Mouse (Mus musculus) stomach, embryonic 16.5 days (tissue): ENCODE data around the gene Pcnx3. TPM values are rescaled to one million over a fixed set of nuclear protein-coding genes. Genes with fewer than 3 reads are reported as not detected.
A peak's percentile ranks its signal among the peaks of the same experiment; 100 is the strongest.

Experiments used
- ATAC-seq: fragments of 200-750 bp; cut with Nextera tagmentation; 2 replicates; pipeline ENCODE4 v1.8.0; 2017; ENCODE audit warnings: moderate number of reproducible peaks, moderate TSS enrichment; ENCODE audit not compliant: insufficient read depth, low FRiP score
- H3K27ac ChIP-seq: fragments of 300-500 bp; sonication (generic); 2 replicates; pipeline ENCODE4 v1.5.1; 2014; ENCODE audit warnings: low read length
- H3K27me3 ChIP-seq: fragments of 300-500 bp; sonication (generic); 2 replicates; pipeline ENCODE4 v1.6.1; 2014; ENCODE audit warnings: low read length, control low read depth, mixed read lengths; ENCODE audit not compliant: control insufficient read depth, insufficient read depth
- H3K36me3 ChIP-seq: fragments of 300-500 bp; sonication (generic); 2 replicates; pipeline ENCODE4 v1.6.1; 2014; ENCODE audit warnings: low read length; ENCODE audit not compliant: control insufficient read depth, insufficient read depth
- H3K4me1 ChIP-seq: fragments of 300-500 bp; sonication (generic); 2 replicates; pipeline ENCODE4 v1.6.1; 2014; ENCODE audit warnings: low read length, control low read depth, mixed read lengths; ENCODE audit not compliant: control insufficient read depth, insufficient read depth
- H3K4me2 ChIP-seq: fragments of 300-500 bp; sonication (generic); 2 replicates; pipeline ENCODE4 v1.6.1; 2014; ENCODE audit warnings: low read depth, low read length, mixed read lengths
- H3K4me3 ChIP-seq: fragments of 300-500 bp; sonication (generic); replicated peaks from 2 replicates; pipeline ENCODE4 v1.5.1; 2014; ENCODE audit warnings: mild to moderate bottlenecking, low read length
- H3K9ac ChIP-seq: fragments of 300-500 bp; sonication (generic); 2 replicates; pipeline ENCODE4 v1.6.1; 2014; ENCODE audit warnings: low read length
- H3K9me3 ChIP-seq: fragments of 300-500 bp; sonication (generic); replicated peaks from 2 replicates; pipeline ENCODE4 v1.6.1; 2016; ENCODE audit warnings: low read length, control low read depth; ENCODE audit not compliant: control insufficient read depth
- WGBS: fragments of 180-500 bp; shearing (Covaris S2); extraction: QIAGEN DNeasy Blood & Tissue Kit; methylation state at CpG from one replicate; pipeline ENCODE4 v1.1.7; 2014; 5-methylcytosine and 5-hydroxymethylcytosine counted together
- polyA plus RNA-seq: library from polyadenylated mRNA; unstranded; fragments of >200 nt; fragmentation: Nextera tagmentation; extraction: Ambion mirVana; gene quantifications from 2 replicates; pipeline ENCODE4 v1.2.1, GENCODE M21; 2015

The Pcnx3 gene
- polyA plus RNA-seq, 1 experiment from 2014 or later = 17.4 TPM

DNA sequence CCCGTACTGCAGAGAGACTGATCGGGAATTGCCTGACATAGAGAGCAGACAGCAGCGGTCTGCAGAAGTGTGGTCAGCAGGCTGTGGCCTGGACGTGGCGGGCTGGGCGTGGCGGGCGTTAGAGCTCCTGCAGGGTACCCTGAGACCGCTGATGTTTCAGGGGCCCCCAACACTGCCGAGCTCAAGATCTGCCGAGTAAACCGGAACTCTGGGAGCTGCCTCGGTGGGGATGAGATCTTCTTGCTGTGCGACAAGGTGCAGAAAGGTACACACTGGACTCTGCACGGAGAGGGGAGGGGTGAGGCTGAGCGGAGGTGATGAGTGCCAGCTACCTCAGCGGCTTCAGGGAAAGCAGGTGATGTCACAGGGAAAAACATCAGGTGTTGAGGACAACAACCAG, 47.7 kb downstream of the Pcnx3 start:
- Histone ChIP-seq H3K36me3 (peaks cover 35% of the 10 kb centered on the region), H3K4me2 (no peak overlapping the region), H3K4me3 (no peak overlapping the region), H3K9ac (no peak overlapping the region), H3K27ac (no peak overlapping the region), H3K4me1 (peaks cover 22% of the 10 kb centered on the region), H3K9me3 (no peaks in the 10 kb centered on the region), H3K27me3 (no peaks in the 10 kb centered on the region)
- ATAC-seq = no peak
- WGBS = 85% methylated on average over 16 of the region's 17 CpGs

DNA sequence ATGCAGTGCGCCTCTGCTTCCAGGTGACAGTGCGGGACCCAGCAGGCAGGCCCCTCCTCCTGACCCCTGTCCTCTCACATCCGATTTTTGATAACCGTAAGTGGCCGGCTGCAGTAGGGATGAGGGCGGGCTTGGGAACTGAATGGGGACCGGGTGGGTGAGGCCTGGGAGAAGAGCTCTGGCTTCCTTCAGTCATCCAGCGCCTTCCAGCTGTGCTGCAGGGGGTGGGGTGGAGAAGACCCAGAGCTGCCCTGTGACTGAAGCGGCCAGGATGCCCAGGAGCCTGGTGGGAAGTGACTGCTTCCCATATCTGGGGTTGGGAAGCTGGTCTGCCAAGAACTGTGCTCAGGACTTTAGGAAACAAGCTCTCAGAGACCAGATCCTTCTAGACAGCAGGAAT, 48.4 kb downstream of the Pcnx3 start:
- peaks cover 22% of the 10 kb centered on the region for H3K4me1 ChIP-seq
- peaks cover 28% of the 10 kb centered on the region for H3K36me3 ChIP-seq
- peak overlapping the region; percentile 19; the same call in 1 of the 2 replicates for H3K9ac ChIP-seq
- no peak for ATAC-seq
- H3K4me3 ChIP-seq = no peak overlapping the region
- no peaks in the 10 kb centered on the region for H3K9me3 ChIP-seq
- no peak overlapping the region for H3K27ac ChIP-seq
- WGBS = 47% methylated on average over 9 of the region's 9 CpGs
- H3K27me3 ChIP-seq = no peaks in the 10 kb centered on the region
- no peak overlapping the region for H3K4me2 ChIP-seq

DNA sequence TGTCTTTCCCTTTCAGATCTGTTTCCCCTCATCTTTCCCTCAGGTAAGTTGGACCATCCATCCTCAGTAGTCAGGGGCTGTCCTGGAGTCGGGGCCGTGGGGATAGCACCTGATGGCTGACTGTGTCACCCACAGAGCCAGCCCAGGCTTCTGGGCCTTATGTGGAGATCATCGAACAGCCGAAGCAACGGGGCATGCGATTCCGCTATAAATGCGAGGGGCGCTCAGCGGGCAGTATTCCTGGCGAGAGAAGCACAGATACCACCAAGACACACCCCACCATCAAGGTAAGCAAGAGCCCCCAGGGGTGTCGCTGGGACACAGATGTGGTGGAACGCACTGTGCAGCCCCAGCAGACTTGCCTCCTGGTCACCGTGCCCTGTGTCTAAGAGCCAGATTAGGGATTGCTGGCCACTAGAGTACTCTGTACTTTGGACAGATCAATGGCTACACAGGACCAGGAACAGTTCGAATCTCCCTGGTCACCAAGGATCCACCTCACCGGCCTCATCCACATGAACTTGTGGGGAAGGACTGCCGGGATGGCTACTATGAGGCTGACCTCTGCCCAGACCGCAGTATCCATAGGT, 50.2 kb downstream of the Pcnx3 start:
- no peak for ATAC-seq
- Histone ChIP-seq H3K4me1 (peaks cover 22% of the 10 kb centered on the region), H3K4me3 (peak overlapping the region; percentile 87), H3K27me3 (no peaks in the 10 kb centered on the region), H3K9ac (peak overlapping the region; percentile 96), H3K27ac (peak overlapping the region; percentile 97; the same call in 1 of the 2 replicates), H3K4me2 (peak overlapping the region; percentile 97), H3K9me3 (no peaks in the 10 kb centered on the region), H3K36me3 (peaks cover 26% of the 10 kb centered on the region)
- WGBS = 89% methylated on average over 18 of the region's 18 CpGs

DNA sequence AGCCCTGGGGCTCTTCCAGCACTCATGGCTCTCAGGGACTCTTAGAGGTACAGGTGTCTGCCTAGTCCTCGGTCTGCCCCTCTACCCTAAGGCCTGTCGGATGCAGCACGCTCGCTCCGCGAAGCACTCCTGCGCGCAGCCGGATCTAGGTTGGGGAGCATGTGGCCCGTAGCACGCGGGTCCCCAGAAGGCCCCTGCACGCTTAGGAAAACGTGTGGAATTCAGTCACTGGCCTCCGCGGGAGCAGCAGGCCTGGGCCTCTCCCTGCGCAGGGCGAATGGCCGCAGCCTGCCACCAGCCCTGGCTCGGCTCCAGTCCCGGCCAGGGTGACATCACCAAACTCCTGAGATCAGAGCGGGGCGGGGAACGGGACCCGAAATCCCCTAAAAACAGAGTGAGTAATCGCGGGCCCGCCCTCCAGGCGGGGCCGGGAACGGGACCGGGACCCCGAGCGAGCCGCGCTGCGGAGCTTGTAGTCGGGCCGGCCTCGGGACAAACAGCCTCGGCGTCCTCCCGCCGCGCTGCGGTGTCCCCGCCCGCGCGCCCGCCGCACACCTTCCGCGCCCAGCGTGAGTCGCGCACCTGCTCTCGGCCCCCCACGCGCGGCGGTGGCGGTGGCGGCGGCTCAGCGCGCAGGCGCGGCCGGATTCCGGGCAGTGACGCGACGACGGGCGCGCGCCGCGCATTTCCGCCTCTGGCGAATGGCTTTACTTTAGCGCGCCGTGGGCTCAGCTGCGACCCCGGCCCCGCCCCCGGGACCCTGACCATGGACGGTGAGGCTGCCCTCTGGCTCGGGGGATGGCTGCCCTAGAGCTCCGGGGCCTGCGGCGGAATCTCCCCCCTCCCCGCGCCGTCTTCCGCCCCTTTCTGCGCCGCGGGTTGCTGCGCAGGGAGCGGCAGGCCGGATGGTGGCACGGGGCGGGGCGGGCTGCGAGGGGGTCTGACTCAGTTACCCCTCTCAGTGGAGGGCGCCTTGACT, 51.4 kb downstream of the Pcnx3 start, which contains the start of gene Rela:
TSS of gene Rela (plus strand) at position 415 of the 979 bp plus-strand sequence.
- H3K27ac ChIP-seq = peak within 1 kb of the TSS; percentile 97
- H3K27me3 ChIP-seq = no peaks in the 10 kb centered on the region
- peak; percentile 87 for ATAC-seq
- H3K9me3 ChIP-seq = no peaks in the 10 kb centered on the region
- peaks cover 18% of the 10 kb centered on the region for H3K36me3 ChIP-seq
- peaks cover 22% of the 10 kb centered on the region for H3K4me1 ChIP-seq
- H3K9ac ChIP-seq = peak within 1 kb of the TSS; percentile 96
- under 1% methylated on average over 104 of the region's 109 CpGs for WGBS
- peak within 1 kb of the TSS; percentile 97 for H3K4me2 ChIP-seq
- peak within 1 kb of the TSS; percentile 87 for H3K4me3 ChIP-seq

DNA sequence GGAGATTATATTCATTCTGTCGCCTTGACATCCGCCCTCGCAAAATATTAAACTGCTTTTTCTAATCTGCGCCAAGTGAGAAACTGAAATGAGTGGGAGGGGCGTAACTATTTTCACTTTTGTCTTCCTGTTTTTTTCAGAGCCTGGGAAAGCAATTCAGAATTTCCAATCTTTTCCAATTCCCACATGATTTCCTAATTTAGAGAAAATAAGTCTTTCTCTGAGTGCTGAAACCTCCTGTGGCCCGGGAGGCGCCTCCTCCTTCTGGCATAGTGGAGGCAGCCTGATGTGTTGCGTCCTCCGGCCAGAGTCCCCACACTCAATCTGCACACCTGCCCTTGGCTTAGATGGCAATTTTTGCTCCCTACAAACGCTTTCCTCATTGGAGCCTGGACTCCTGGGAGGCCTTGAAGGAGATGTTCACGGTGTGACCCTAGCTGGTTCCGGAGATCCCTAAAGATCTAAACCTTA, 52.1 kb downstream of the Pcnx3 start:
- Histone ChIP-seq H3K27ac (peak overlapping the region; percentile 97), H3K27me3 (no peaks in the 10 kb centered on the region), H3K4me3 (peak overlapping the region; percentile 87), H3K36me3 (peaks cover 12% of the 10 kb centered on the region; the same call in 1 of the 2 replicates), H3K4me2 (peak overlapping the region; percentile 97), H3K9me3 (no peaks in the 10 kb centered on the region), H3K4me1 (peaks cover 22% of the 10 kb centered on the region), H3K9ac (peak overlapping the region; percentile 96)
- 31% methylated on average over 12 of the region's 12 CpGs for WGBS
- no peak for ATAC-seq

DNA sequence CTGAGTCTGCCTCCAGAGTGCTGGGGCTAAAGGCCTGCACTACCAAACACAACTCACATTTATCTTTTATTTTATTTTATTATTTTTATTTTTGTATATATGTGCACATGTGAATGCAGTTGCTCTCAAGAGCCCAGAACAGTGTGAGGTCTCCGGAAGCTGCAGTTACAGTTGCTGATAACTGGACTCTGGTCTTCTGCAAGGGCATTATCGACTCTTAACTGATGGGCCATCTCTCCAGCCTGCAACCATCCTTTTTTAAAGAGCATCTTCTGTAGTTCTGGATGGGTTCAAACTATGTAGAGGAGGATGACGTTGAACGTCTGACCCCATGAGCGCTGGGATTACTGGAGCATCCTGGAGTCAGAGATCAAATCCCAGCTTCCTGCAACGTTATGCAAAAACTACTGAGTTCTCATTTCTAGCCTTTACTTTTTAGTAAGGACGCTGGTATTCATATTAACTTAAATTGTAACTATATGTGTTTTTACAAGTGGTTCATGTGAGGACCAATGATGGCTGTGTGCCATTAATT, 52.6 kb downstream of the Pcnx3 start:
- Histone ChIP-seq H3K27ac (no peak overlapping the region; the same call in 1 of the 2 replicates), H3K36me3 (peaks cover 7% of the 10 kb centered on the region; the same call in 1 of the 2 replicates)
- 68% methylated on average over 7 of the region's 7 CpGs for WGBS

DNA sequence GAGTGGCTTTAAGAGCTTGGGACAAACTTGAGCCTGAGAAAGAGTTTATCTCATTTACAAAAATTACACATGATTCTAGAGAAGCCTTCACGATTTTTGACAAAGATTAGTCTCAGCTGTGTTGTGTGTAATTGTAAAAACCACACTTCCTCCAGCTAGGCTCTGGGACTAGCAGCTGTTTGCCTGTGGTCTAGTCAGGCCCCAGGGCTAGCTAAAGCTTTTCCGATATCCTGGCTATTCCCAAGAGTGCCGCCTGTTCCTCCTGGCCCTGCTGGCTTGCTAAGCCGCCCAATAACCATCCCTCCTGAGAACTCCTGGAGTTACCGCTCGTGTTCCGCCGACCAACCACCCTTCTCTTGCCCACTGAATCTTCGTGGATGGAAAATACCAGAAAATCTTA, 56.6 kb downstream of the Pcnx3 start:
- Histone ChIP-seq H3K27ac (no peak overlapping the region), H3K36me3 (no peaks in the 10 kb centered on the region), H3K4me2 (no peak overlapping the region), H3K9me3 (no peaks in the 10 kb centered on the region), H3K9ac (no peak overlapping the region), H3K27me3 (no peaks in the 10 kb centered on the region), H3K4me1 (peaks cover 8% of the 10 kb centered on the region), H3K4me3 (no peak overlapping the region)
- ATAC-seq = no peak
- WGBS = 77% methylated on average over 9 of the region's 9 CpGs

More for the DNA sequence above, 52.6 kb downstream of the Pcnx3 start:
- Histone ChIP-seq H3K9ac (no peak overlapping the region; the same call in 1 of the 2 replicates), H3K4me2 (peak overlapping the region; percentile 97), H3K4me3 (no peak overlapping the region), H3K9me3 (no peaks in the 10 kb centered on the region), H3K4me1 (peaks cover 22% of the 10 kb centered on the region), H3K27me3 (no peaks in the 10 kb centered on the region)
- no peak for ATAC-seq

DNA sequence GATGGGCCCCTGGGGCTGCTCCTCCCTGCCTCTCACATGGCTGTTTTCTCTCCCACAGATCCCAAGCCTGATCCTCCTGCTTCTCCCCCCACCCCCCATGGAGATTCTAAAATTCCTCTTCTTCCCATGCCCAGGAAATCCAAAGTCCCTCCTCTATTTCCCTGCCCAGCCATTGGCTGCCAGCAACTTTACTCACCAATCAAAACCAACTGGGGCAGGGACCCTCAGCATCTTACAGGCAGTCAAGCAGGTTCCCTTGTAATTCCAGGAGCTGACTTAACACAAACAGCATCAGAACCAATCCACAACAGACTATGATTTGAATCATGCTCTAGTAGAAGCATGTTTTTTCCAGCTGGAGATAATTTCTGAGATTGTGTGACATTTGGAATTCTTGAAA, 58.8 kb downstream of the Pcnx3 start:
- Histone ChIP-seq H3K9me3 (no peaks in the 10 kb centered on the region), H3K4me2 (no peak overlapping the region), H3K4me3 (no peak overlapping the region), H3K36me3 (no peaks in the 10 kb centered on the region), H3K4me1 (no peaks in the 10 kb centered on the region), H3K27me3 (no peaks in the 10 kb centered on the region), H3K27ac (no peak overlapping the region), H3K9ac (no peak overlapping the region)
- no peak for ATAC-seq

DNA sequence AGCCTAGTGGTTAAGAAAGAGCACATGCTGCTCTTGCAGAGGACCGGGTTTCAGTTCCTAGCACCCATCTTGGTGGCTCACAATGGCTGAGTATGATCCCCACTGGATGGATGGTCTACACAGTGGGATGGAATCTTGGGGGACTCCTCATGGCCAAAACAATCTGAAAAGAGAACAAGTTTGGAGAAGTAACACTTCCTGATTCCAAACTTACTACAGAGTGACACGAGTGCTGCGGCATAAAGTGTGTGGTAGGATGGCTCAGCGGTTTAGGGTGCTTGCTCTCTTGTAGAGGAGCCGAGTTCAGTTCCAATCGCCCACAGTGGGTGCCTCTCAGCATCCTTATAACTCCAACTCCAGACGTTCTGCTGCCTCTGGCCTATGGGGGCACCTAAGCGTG, 63.4 kb downstream of the Pcnx3 start:
- no peak for ATAC-seq
- H3K4me1 ChIP-seq = no peaks in the 10 kb centered on the region
- no peak overlapping the region for H3K27ac ChIP-seq
- H3K27me3 ChIP-seq = no peaks in the 10 kb centered on the region; the same call in 1 of the 2 replicates
- H3K9me3 ChIP-seq = no peaks in the 10 kb centered on the region
- H3K4me2 ChIP-seq = no peak overlapping the region
- H3K36me3 ChIP-seq = no peaks in the 10 kb centered on the region
- H3K4me3 ChIP-seq = no peak overlapping the region
- no peak overlapping the region for H3K9ac ChIP-seq
- 83% methylated on average over 8 of the region's 8 CpGs for WGBS
